8 mouse cellular contexts compared by ENCODE assay signal in the genomic region with DNA sequence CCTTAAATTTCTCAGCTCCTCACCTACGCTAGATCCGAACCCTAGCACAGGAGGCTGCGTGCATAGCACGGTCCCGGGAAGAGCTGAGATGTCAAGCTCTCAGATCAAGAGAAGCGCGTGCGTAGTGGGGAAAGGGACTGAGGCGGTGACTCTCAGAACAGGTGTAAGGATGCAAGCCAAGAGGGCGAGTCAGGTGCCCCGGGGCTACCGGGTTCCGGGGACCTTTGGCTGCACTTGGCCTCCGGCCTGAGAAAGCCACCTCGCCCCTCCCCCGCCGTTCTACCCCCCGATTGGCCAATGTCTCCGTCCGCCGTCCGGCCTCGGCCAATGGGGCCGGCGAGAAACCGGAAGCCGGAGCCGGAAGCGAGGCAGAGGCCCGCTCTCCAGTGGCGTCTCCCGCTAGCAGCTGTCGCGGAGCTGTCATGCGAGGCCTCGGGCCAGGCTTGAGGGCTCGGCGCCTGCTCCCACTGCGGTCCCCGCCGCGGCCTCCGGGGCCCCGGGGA. TPM values are rescaled to one million over a fixed set of nuclear protein-coding genes. Genes with fewer than 3 reads are reported as not detected.
DNase-seq lines count a peak whose midpoint lies in the region; ATAC-seq and TF ChIP-seq lines count a peak whose summit lies in the region.

Mlycd (plus strand) TSS at position 355 of the 503 bp plus-strand sequence.

- in situ Hi-C loops in ES-E14 (cut with MboI; ENCODE audit: low sequenced_read_pairs in 2 of 2, unreplicated experiment in 2 of 2): no loop called here

- no peaks in the 10 kb centered on the region; the same call in 1 of the 2 replicates for H3K27me3 ChIP-seq in forebrain, embryonic 15.5 days
- H3K27me3 ChIP-seq in lung, embryonic 14.5 days (ENCODE audit: insufficient read depth, low read length): no peaks in the 10 kb centered on the region
- no peaks in the 10 kb centered on the region for H3K27me3 ChIP-seq in thymus, adult 2 months (ENCODE audit: control insufficient read depth, insufficient read depth, low read length)

- TF ChIP-seq POLR2A in olfactory bulb, adult 2 months (IDR thresholded peaks at IDR 0.05; ENCODE audit: insufficient read depth, low read depth, low read length): peak; percentile 86
- TF ChIP-seq POLR2A in thymus, adult 2 months (IDR thresholded peaks at IDR 0.05; ENCODE audit: control insufficient read depth, extremely low read depth, insufficient read depth, low read length, poor library complexity): peak; percentile 73

- H3K27ac ChIP-seq in ES-E14 (ENCODE audit: insufficient read depth, low read depth, low read length, poor library complexity, severe bottlenecking): no peak within 1 kb of the TSS
- peak within 1 kb of the TSS; percentile 89 for H3K27ac ChIP-seq in forebrain, embryonic 15.5 days (replicated peaks)
- peak within 1 kb of the TSS; percentile 96 for H3K27ac ChIP-seq in layer of hippocampus, adult 2 months
- H3K27ac ChIP-seq in lung, embryonic 14.5 days (ENCODE audit: low read depth): peak within 1 kb of the TSS; percentile 50; the same call in 1 of the 2 replicates
- H3K27ac ChIP-seq in olfactory bulb, adult 2 months (ENCODE audit: insufficient read depth, low read depth, low read length): peak within 1 kb of the TSS; percentile 79
- no peak within 1 kb of the TSS for H3K27ac ChIP-seq in thymus, adult 2 months (ENCODE audit: control insufficient read depth, insufficient read depth, low read length)

- intact Hi-C loops in heart, postnatal 25 days (cut with DNase I): loop anchor here (5.0 kb wide), 1 partner anchor 52 kb away; the partner anchor contains the start of gene Hsbp1

- peak; percentile 87 for DNase-seq in ES-E14 (ENCODE audit: low read depth, low spot score)
- DNase-seq in cerebellum, adult 11-12 months: peak; percentile 93
- peak; percentile 90 for DNase-seq in heart, postnatal 25 days (ENCODE audit: low spot score)
- peak; percentile 90 for DNase-seq in layer of hippocampus, adult 2 months (ENCODE audit: low spot score in 2 of 2)
- DNase-seq in lung, embryonic 14.5 days: peak; percentile 94
- DNase-seq in thymus, adult 2 months: peak; percentile 88

- no peaks in the 10 kb centered on the region for H3K9me3 ChIP-seq in ES-E14 (ENCODE audit: control insufficient read depth, insufficient read depth, low read depth, low read length)
- H3K9me3 ChIP-seq in forebrain, embryonic 15.5 days: no peaks in the 10 kb centered on the region
- no peaks in the 10 kb centered on the region for H3K9me3 ChIP-seq in lung, embryonic 14.5 days (ENCODE audit: low read depth, low read length)

- H3K36me3 ChIP-seq in ES-E14 (ENCODE audit: control insufficient read depth, insufficient read depth, low read length, poor library complexity, severe bottlenecking): no peaks in the 10 kb centered on the region
- no peaks in the 10 kb centered on the region for H3K36me3 ChIP-seq in forebrain, embryonic 15.5 days
- H3K36me3 ChIP-seq in lung, embryonic 14.5 days (ENCODE audit: insufficient read depth): no peaks in the 10 kb centered on the region
- H3K36me3 ChIP-seq in thymus, adult 2 months (ENCODE audit: control insufficient read depth, insufficient read depth, low read length): no peaks in the 10 kb centered on the region

- peak within 1 kb of the TSS; percentile 98 for H3K4me2 ChIP-seq in forebrain, embryonic 15.5 days (replicated peaks)
- H3K4me2 ChIP-seq in lung, embryonic 14.5 days: peak within 1 kb of the TSS; percentile 99

- WGBS in forebrain, embryonic 15.5 days: 2% methylated on average over 44 of the region's 44 CpGs
- 2% methylated on average over 42 of the region's 44 CpGs for WGBS in lung, embryonic 14.5 days
- WGBS in olfactory bulb, adult 2 months: under 1% methylated on average over 44 of the region's 44 CpGs
- WGBS in thymus, adult 2 months: 1% methylated on average over 44 of the region's 44 CpGs

- H3K4me3 ChIP-seq in ES-E14 (ENCODE audit: insufficient read depth in 1 of 2, low read depth in 1 of 2, low read length in 2 of 2, poor library complexity in 1 of 2, severe bottlenecking in 1 of 2): peak within 1 kb of the TSS; percentile 66 to 79
- peak within 1 kb of the TSS; percentile 65 for H3K4me3 ChIP-seq in forebrain, embryonic 15.5 days
- H3K4me3 ChIP-seq in layer of hippocampus, adult 2 months: peak within 1 kb of the TSS; percentile 77
- H3K4me3 ChIP-seq in lung, embryonic 14.5 days (ENCODE audit: low read depth, low read length): peak within 1 kb of the TSS; percentile 79
- H3K4me3 ChIP-seq in olfactory bulb, adult 2 months (ENCODE audit: insufficient read depth, low read depth, low read length): peak within 1 kb of the TSS; percentile 68
- H3K4me3 ChIP-seq in thymus, adult 2 months (ENCODE audit: control insufficient read depth, insufficient read depth, low read length): peak within 1 kb of the TSS; percentile 62

- peak within 1 kb of the TSS; percentile 68 for H3K9ac ChIP-seq in ES-E14 (ENCODE audit: insufficient read depth, low read depth, low read length, poor library complexity, severe bottlenecking)
- H3K9ac ChIP-seq in forebrain, embryonic 15.5 days (replicated peaks): peak within 1 kb of the TSS; percentile 74
- peak within 1 kb of the TSS; percentile 82 for H3K9ac ChIP-seq in lung, embryonic 14.5 days

- H3K4me1 ChIP-seq in ES-E14 (ENCODE audit: control insufficient read depth in 2 of 2, insufficient read depth in 2 of 2, low read length in 2 of 2, poor library complexity in 1 of 2): peaks cover 0 to 5% of the 10 kb centered on the region in 2 experiments; a peak in 1 of 4 replicates
- peaks cover 16% of the 10 kb centered on the region for H3K4me1 ChIP-seq in forebrain, embryonic 15.5 days
- peaks cover 3% of the 10 kb centered on the region; the same call in 1 of the 2 replicates for H3K4me1 ChIP-seq in lung, embryonic 14.5 days (ENCODE audit: insufficient read depth)
- H3K4me1 ChIP-seq in olfactory bulb, adult 2 months (ENCODE audit: control insufficient read depth, insufficient read depth, low read length): peaks cover 25% of the 10 kb centered on the region
- peaks cover 12% of the 10 kb centered on the region for H3K4me1 ChIP-seq in thymus, adult 2 months (replicated peaks; ENCODE audit: control insufficient read depth, insufficient read depth, low read length)

- TF ChIP-seq CTCF in layer of hippocampus, adult 2 months (conservative IDR thresholded peaks at IDR 0.05): no peak; the same call in 1 of the 2 replicates
- no peak for TF ChIP-seq CTCF in lung, embryonic 14.5 days (IDR thresholded peaks at IDR 0.05; ENCODE audit: low read depth)
- no peak for TF ChIP-seq CTCF in olfactory bulb, adult 2 months (IDR thresholded peaks at IDR 0.05; ENCODE audit: insufficient read depth, low read depth, low read length)
- TF ChIP-seq CTCF in thymus, adult 2 months (IDR thresholded peaks at IDR 0.05; ENCODE audit: borderline replicate concordance, control insufficient read depth, extremely low read depth, insufficient read depth, low read length, poor library complexity): peak; percentile 49; the same call in 1 of the 2 replicates

- ATAC-seq in forebrain, embryonic 15.5 days (replicated peaks): peak; percentile 98
- ATAC-seq in lung, embryonic 14.5 days (ENCODE audit: insufficient read depth): peak; percentile 95

TF ChIP-seq in ES-E14, 5 proteins besides CTCF, POLR2A, EP300 and RAD21:
- TF ChIP-seq ZNF384 (IDR thresholded peaks at IDR 0.05; ENCODE audit: low read depth, low read length) (no peak), MAFK (IDR thresholded peaks at IDR 0.05; ENCODE audit: insufficient read depth, low read depth, low read length) (no peak), CHD2 (IDR thresholded peaks at IDR 0.05; ENCODE audit: low read depth, low read length) (no peak), ZC3H11A (IDR thresholded peaks at IDR 0.05; ENCODE audit: borderline replicate concordance, low read depth, low read length) (no peak), HCFC1 (IDR thresholded peaks at IDR 0.05; ENCODE audit: borderline replicate concordance, insufficient read depth, low read length) (no peak)

RNA-seq across cellular contexts. Expression of gene Mlycd, which starts in this region (rescaled TPM):
- 4.9 and 5.8 TPM in 2 replicates for total RNA-seq in ES-E14 (2012; rRNA removed)
- polyA plus RNA-seq in forebrain, embryonic 15.5 days (2015; fragmentation: Nextera tagmentation; extraction: Ambion mirVana): 14.7 and 15.2 TPM in 2 replicates
- 100 to 1,000 TPM; 109 to 111 TPM for total RNA-seq in heart, postnatal 25 days (2021)
- total RNA-seq in layer of hippocampus, adult 2 months (2021): 10 to 100 TPM; 29.1 to 30.8 TPM
- 11.8 and 14.0 TPM in 2 replicates for polyA plus RNA-seq in lung, embryonic 14.5 days (2014; fragmentation: Nextera tagmentation; extraction: Ambion mirVana)
- polyA plus RNA-seq in olfactory bulb, adult 2 months (2012; ENCODE audit: insufficient read depth, insufficient read length, low replicate concordance, missing spikeins): not detected in 2 replicates
- 20.7 and 22.1 TPM in 2 replicates for polyA plus RNA-seq in thymus, adult 2 months (2012; rRNA removed)

Comparison
In these comparisons a context has a peak if more than half of its experiments do, and no peak if none do; other contexts are left out.
1. RNA of gene Mlycd (polyA plus RNA-seq): 20.7 to 22.1 TPM in thymus, adult 2 months, 14.7 to 15.2 TPM in forebrain, embryonic 15.5 days and 11.8 to 14.0 TPM in lung, embryonic 14.5 days; not detected in olfactory bulb, adult 2 months; every median in the first group is over 10 times any median in the second.
2. H3K27ac ChIP-seq: peak in forebrain, embryonic 15.5 days (single experiment), layer of hippocampus, adult 2 months (single experiment), lung, embryonic 14.5 days (single experiment) and olfactory bulb, adult 2 months (single experiment); none in ES-E14 (single experiment) and thymus, adult 2 months (single experiment).
3. Peak in every context shown above with its lines, with median percentiles within 50 percentile points of each other: DNase-seq, H3K4me3 ChIP-seq and H3K9ac ChIP-seq.